Mouse (Mus musculus): Measurements from ENCODE around the gene Cfap69.
"Not testable (repeated sequence)": the region's sequence is repeated elsewhere in the genome, so short reads cannot be mapped to it uniquely, and the experiment has no call there.

Cfap69 gene

DNA sequence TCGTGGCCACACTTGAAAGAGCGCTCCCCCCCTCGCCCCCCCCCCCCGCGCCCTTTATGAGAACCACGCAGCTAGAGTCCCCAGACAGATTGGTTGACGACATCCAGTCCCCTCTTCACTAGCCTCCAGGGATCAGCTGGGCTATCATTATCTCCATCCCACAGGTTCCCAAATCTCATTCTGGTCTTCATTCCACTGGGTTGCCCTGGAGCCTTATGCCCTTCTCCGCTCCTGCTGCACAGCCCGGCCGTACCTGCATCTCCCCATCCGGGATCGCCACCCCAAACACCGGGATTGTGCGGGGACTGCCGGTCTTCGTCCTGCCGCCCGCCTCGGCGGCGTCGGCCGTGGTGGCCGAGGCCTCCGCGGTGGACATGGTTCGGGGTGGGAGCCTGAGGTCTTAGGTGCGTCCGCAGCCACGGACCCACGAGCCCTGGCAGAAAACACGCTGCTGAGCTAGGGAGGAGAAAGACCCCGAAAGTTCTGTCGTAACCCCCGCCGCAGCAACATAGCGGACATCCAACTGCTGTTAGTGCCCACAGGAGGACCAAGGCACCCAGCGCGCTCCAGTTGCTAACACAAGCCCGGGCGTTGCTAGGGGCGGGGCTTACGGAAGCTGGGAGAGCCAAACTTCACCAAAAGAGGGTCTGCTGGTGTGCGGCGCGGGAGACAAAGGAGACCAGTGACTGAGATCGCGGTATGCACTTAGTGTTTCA lies at the start of gene Cfap69:
Gene Cfap69 (minus strand): TSS at position 585 of the 716 bp plus-strand sequence.
- DNase-seq = peak; percentile 84 to 90

DNA sequence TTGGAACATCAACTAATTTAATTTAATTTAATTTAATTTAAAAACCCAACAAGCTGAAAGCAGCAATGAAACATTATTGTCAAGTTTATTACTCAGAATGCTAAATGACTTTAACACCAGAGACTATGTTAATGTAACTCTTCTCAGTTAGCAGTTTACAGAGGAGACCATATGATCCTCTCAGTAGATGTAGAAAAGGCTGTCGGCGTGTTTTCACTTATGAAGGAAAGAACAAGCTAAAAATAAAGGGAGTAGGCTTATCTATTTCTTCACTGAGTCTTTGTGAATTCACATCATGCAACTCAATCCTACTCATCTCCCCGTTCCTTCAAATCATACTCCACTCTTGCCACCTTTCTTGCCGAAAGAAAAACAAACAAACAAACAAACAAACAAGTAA lies 47.0 kb upstream of the Cfap69 start:
- DNase-seq = no peak

DNA sequence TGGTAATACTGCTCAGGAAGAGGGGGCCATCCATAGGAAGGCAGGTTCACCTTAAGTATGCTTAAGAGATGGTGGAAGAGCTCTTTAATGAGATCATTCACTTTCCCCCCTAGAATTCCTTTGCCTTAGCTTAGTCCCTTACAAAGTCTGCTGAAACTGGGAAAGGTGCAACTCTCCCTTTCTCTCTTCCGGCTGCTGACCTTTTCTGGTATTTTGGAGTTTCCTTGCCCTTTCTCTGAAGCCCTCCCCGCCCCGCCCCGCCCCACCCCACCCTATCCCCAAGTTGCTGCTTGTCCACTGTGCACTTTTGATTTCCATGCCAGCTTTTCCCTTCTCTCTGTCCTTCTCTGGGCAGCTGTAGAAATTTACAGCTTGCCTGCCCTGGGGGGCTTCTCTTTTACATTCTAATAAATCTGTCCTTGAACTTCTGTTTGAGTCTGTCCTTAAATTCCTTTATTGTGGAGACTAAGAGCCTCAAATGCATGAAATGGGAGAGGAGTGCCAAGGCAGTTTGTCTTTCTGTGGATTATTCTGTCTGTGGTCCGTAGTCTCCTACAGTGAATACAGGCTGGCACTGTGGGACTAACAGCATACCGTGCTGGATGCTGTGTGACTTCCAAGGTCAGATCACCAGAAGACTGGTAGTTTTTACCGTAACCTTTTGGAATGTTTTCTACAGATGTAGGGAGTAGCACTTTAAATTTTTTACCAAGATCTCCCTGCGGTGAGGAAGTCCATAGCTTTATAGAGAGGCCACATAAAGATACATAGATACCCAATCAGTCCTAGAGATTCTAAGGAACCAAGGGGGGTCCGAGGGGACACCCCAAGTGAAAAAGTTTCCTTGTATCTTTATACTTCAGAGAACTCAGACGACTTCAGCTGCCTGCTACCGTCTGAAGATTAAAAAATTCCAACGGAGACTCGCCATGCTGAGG lies 43.6 kb upstream of the Cfap69 start:
- DNase-seq = no peak

DNA sequence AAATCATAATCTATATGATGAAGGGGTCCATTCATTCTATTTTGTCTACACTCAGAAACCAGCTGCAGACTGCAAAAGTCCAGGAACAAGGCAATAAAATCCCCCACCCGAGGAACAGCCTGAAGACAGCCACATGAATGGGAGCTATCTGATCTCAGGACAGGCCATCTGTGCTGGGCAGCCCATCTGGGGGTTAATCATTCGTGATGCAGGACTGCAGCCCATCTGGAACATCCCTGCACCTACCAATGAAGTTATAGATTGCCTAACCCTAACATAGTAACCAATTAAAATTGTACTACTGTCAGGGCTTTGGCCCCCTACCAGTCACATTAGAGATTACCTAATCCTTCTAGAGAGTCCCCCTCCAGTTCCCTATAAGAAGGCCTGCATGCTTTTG lies 41.0 kb upstream of the Cfap69 start:
- DNase-seq = no peak

DNA sequence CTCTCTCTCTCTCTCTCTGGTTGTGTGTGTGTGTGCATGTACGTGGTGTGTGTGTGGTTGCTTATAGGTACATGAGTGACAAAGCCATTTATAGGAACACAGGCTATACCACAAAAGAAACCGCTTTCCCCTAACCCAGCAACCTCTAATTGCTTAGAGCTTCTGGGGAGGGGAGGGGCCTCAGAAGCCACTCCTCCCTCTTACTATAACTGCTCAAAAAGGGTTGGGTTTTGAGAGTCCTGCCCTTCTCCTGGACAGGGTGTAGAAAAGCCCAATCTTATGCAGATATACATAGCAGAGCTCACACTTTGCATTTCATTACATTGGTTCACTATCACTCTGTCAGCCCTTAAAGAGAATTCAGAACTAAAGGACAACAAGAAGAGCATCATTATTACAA lies 36.3 kb upstream of the Cfap69 start:
- DNase-seq = no peak

DNA sequence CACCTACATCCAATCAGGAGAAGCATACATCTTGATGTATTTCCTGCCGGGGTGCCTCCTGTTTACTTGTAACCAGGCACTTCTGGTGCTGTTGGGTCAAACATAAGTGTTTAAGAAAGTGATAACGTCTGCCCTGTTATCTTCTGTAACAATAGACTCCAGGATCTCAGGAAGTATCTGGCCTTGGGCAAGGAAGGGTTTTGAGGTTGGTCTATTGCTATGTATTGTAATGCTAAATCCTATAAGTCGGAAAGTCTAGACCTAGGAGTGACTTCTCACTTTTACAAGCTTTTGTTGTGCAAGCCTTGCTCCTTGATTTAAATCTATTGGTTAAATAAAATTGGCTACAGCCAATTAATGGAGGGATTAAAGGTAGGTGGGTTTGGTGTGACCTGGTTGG lies 34.8 kb upstream of the Cfap69 start:
- DNase-seq = no peak

DNA sequence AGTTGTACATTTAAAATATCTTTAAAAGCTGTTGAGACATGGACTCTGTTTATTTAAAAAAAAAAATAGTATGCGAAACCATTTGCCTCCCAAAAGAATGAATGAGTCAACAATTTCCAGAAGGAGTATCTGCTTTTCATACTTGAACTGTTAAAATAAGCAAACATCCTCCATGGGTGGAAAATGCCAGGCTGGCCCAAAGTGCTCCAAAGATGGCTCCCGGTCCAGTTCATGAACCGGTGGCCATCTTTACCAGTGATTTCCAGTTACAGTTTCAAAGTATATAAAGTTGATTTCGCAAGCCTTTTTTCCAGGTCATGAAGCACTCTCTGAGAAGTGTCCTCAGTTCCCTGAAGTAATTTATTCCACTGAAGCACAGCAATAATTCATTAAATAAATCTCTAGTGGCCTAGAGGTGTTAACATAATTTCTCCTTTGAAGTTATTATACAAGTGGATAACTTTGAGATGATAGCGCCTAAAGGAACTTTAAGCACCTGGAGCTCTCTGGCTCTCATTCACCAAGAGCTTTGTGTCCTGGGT lies 31.4 kb upstream of the Cfap69 start:
- no peak for DNase-seq

DNA sequence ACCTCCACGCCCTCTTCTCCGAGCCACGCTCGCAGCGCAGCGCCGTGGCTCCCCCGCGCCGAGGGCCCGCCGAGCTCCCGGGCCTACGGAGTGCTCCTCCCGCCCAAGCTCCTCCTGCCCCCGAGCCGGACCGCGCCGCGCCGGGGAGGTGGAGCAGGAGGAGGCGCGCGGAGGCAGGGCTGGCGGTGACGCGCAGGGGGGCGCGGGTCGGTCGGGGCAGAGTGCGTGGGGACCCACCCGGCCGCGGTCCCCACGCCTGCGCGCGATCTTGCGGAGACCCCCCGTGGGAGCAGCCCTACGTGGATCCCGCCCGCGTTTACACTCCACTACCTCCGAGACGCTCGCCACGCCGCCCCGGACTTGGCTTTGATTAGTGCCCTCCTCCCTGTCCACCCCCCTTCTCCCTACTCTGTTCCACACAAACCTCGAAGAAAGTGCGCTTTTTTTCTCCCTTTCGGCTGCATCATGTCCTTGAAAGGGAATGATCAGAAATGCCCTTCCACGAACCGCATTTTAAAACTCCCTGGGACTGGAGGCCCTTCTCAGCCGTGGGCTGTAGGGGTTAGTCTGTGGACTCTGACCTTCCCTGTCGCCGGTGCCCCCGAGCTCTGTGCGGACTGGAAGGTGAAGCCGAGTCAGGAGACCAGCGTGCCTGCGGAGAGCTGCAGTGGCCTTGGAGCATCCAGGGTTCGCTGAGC lies 30.1 kb upstream of the Cfap69 start, which contains the start of gene Steap2:
Gene Steap2 (minus strand): TSS at position 623 of the 698 bp plus-strand sequence.
- DNase-seq = peak; percentile 57 to 75

DNA sequence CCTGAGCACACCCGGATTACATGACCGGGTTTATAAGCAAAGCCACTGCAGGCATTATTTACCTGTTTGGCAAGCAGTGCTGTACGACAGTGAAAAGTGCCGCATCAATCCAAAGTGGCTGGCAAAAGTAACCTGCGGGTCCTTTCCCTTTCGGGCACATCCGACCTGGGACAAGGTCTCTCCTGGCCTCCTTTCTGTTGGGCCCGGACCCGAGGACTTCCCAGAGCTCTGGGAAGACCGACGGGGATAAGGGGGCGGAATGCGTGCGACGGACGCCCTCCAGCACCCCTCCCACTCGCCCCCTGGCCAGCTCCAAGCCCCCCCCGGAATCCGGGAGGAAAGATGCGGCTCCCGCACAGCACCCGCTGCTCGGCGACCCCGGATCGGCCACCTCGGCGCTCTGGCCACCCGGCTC lies 29.5 kb upstream of the Cfap69 start:
- DNase-seq = peak in 1 of 2 experiments; percentile 26

DNA sequence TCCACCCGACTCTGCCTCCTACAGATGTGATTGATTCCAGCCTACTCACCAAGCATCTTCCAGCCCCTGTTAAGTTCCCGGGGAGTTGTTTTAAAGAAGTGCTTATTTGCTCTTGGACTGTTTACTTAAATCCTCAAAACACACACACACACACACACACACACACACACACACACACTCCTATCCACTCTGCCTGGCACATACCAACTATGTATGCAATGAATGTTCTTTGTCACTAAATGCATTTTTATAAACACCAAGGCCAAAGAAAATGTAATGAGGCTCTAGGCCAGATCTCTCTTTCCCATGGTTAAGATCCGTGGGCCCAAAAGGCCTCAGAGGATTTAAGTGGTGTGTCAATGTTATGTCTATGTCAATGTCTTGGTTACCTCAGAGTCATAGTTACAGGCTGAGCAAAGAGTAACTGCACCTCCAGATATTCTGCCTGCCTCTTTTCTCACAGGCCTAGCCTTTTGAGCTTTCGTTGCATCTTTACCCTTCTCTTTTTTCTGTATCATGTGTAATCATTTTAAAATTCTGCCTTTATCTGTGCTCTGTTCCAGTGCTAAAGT lies 28.2 kb upstream of the Cfap69 start:
- no peak for DNase-seq

DNA sequence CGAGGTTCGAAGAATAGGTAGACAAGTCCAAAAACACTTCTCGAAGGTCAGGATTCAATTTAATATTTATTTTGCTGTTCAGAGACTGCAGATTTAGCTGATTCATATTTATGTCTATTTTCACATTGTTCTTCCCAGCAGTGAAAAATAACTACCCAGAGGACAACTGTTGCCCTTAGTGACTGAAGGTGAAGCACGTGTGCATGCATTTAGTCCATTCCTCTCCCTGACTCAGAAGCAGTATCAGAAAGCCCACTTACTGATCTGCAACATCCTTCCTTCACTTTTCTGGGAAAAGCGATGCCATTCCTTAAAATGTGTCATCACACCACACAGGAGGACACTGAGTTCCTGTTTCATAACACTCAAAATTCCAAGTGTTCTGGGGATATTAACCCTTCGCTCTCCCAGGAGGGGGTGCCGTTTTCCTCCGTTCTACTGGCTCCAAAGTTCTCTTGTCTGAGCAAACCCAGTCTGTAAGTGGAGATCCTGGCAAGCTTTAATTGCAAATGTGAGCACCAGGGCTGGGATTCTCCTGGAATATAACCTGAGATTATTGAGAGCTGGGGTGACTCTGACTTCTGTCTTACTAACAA lies 25.0 kb upstream of the Cfap69 start:
- no peak for DNase-seq

DNA sequence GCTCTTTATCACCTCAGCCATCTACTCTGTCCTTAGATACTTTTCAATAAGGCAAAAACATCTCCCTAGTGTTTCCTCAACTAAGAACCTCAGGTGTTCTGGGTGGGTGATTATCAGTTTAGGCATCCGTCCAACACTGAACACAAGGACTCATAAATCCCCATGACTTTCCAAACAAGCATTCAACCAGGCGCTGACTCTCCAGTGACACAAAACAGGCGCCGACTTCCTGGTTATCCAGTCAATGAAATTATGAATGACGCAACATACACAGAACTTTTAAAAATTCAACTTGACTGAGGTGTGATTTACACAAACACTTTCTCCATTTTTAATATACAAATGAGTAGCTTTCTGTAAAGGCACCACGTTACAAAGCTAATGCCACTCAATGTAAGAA lies 24.2 kb upstream of the Cfap69 start:
- DNase-seq = no peak

DNA sequence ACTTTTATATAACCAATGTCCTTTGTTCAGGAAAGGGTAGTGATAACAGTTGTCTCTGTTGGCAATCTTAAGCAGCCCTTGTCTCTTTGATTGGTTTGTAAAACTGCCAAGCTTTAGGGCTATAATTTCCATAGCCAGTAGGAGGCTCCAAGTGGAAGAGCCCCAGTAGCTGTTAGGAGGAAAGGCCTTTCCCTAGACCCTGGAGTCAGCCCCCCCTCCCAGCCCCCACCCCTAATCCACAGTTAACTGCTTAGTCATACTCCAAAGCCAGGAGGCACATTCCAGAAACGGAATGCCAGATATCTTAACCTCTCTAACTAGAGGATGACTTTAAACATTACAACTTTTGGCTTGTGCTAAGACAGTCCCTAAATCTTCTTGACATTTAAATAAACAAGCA lies 22.9 kb upstream of the Cfap69 start:
- DNase-seq = no peak

DNA sequence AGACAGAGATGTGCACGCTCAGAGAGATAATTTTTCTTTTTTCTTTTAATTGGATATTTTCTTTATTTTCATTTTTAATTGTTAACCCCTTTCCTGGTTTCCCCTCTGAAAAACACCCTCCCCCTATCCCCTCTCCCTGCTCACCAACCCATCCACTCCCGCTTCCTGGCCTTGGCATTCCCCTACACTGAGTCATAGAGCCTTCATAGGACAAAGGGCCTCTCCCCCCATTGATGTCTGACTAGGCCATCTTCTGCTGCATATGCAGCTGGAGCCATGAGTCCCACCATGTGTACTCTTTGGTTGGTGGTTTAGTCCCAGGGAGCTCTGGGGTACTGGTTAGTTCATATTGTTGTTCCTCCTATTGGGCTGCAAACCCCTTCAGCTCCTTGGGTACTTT lies 20.9 kb upstream of the Cfap69 start:
- DNase-seq = not testable (repeated sequence)

DNA sequence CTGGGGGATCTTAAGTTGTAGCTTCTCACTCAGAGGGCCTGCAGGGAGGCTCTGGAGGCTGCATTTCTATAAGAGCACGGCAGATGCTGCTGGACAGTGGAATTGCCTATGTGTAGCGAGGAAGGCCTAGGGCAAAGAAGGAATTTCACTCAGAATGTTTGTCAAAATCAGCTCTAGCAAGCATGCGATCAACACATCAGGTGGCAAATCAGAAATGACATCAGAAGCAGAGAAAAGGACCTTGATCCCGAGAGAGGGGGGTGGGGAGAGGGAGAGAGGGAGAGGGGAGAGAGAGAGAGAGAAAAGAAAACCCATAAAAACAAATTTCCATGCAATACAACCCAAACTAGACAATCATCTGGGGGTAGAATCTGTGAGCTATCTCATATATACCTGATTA lies 19.3 kb upstream of the Cfap69 start:
- no peak for DNase-seq

DNA sequence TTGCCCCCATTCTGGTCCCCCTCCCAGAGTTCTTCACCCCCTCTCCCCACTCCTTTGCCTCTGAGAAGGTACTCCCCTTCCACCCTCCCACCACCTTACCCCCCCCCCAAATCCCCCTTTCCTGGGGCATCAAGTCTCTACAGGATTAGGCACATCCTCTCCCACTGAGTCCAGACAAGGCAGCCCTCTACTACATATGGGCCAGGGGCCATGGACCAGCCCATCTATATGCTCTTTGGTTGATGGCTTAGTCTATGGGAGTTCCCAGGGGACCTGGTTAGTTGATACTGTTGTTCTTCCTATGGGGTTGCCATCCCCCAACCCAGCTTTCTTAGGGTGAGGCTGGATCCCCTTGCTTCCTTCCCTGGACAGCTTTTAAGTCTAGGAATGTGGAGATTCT lies 15.4 kb upstream of the Cfap69 start:
- no peak for DNase-seq

DNA sequence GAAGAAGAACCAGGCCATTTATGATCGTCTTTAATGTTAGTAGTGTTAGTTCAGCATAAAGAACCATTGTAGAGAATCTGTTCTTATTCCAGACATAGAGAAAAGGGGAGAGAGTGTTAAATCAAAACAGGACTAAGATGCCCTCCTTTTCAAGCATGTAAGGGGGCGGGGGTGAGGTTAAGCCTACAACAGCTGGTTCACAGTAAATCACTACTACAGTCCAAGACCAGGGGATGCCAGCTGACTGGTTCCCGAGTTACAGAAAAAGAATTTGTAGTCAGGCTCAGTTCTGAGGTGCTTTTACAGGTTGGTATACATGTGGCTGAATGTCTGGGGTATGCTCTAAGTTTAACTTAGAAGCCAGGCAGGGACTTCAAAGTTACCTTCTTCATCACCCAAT lies 12.0 kb upstream of the Cfap69 start:
- no peak for DNase-seq

DNA sequence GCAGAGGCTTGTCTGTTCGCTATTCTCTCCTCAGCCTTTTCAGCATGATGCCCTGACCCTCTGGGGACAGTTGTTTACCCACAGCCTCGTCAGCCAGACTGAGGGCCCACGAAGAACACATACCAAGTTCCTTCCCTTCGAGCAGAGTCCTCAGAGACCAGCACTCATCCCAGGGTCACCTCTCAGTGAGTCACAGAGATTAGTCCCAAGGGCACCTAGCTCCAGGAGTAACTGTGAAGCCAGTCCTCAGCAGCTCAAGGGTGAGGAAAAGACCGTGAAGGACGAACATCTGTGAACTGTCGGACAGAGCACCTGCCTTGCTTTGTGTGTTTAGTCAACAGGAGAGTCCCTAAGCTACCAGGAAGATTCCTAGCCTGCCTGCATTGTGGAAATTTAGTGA lies 4.9 kb upstream of the Cfap69 start:
- no peak for DNase-seq

DNA sequence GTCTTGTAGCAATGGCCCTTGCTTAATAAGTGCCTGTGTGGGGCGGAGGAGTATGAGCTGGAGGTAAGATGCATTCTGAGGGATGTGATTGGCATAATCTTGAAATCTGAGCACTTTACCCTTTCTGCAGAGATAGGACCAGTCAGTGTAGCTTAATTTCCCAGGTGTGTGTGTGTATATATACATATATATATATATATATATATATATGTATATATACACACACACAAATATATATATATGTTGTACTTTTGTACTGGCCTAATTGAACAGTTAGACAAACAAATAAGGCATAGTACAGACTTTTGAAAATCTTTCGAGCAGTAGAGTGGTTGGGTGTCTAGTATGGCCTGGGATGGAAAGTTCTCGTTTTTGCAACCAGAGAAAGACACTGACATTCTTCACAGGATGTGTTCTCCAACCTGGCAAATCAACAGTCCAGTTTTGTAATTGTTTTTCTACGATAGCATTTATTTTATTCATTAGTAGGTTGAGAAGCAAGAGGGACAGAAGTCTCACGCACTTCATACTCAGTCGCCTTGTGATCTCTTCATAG lies 410 bp upstream of the Cfap69 start:
- no peak for DNase-seq

DNA sequence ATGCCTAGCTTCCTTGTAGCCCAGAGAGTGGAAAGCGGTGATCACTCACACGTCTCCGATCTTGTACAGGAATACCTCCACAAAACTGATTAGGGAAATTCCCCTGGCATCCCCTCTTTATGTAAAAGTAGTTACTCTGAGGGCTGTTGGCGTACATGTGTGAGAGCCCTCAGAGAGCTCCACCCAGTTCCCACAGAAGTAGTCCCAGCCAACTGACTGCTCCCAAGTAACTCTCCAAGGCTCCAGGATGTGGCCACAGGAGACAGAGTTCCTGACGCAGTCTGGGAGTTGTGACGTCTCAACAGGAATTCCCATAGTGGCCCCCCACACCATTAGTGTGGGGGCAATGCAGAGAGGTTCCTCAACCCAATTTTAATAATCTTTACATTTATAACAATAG lies 982 bp downstream of the Cfap69 start:
- DNase-seq = peak; percentile 9 to 14

DNA sequence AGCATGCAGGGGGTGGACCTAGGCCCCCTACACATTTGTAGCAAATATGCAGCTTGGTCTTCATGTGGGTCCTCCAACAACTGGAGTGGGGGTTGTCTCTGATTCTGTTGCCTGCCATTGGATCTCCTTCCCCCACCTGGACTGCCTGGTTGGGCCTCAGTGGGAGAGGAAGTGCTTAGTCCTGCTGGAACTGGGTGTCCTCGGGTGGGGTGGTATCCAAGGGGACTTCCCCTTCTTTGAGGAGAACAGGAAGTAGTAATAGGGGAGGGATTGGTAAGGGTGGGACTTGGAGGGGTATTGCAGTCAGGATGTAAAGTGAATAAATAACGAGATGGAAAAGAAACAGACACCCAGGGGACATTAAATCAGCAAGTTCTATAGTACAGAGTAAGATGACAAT lies 5.4 kb downstream of the Cfap69 start:
- no peak for DNase-seq

DNA sequence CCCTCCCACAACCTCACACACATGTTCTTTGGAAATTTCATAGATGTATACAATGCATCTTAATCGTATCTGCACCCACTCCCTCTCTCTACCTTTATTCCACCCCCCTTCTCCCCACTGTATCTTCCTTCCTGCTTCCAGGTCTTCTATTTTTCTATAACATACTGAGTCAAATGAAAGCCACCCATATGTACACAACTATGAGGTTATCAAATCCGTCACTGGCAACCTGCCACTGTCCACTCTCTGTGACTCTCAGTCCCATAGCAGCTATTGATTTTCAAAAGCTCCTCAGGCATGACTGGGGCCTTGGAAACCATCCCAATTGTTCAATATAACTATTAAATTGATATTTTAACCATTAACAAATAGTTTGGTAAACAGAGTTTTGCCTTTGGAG lies 6.1 kb downstream of the Cfap69 start:
- DNase-seq = no peak
